Mouse (Mus musculus) heart, embryonic 16.5 days (tissue): Measurements from ENCODE around the gene Asic2. TPM values are rescaled to one million over a fixed set of nuclear protein-coding genes. Genes with fewer than 3 reads are reported as not detected.
"Not testable (repeated sequence)": the region's sequence is repeated elsewhere in the genome, so short reads cannot be mapped to it uniquely, and the experiment has no call there.

Source experiments
- ATAC-seq: fragments of 200-750 bp; cut with Nextera tagmentation; replicated peaks from 2 replicates; pipeline ENCODE4 v1.8.0; 2017; ENCODE audit warnings: moderate number of reproducible peaks; ENCODE audit not compliant: insufficient read depth, low FRiP score; ENCODE audit errors: extremely low read depth
- H3K27ac ChIP-seq: fragments of 300-500 bp; sonication (generic); 2 replicates; pipeline ENCODE4 v1.5.1; 2014; ENCODE audit warnings: mild to moderate bottlenecking, low read length, control low read depth, moderate library complexity
- H3K27me3 ChIP-seq: fragments of 300-500 bp; sonication (generic); 2 replicates; pipeline ENCODE4 v1.6.1; 2014; ENCODE audit warnings: low read length, mixed read lengths; ENCODE audit not compliant: control insufficient read depth, insufficient read depth
- H3K36me3 ChIP-seq: fragments of 300-500 bp; sonication (generic); 2 replicates; pipeline ENCODE4 v1.6.1; 2014; ENCODE audit not compliant: control insufficient read depth, insufficient read depth
- H3K4me1 ChIP-seq: fragments of 300-500 bp; sonication (generic); 2 replicates; pipeline ENCODE4 v1.6.1; 2014; ENCODE audit warnings: low read length, mixed read lengths; ENCODE audit not compliant: control insufficient read depth, insufficient read depth
- H3K4me2 ChIP-seq: fragments of 300-500 bp; sonication (generic); 2 replicates; pipeline ENCODE4 v1.6.1; 2014; ENCODE audit warnings: low read depth, mild to moderate bottlenecking, control low read depth, low read length
- H3K4me3 ChIP-seq: fragments of 300-500 bp; sonication (generic); 2 replicates; pipeline ENCODE4 v1.5.1; 2014; ENCODE audit warnings: mild to moderate bottlenecking, control low read depth, low read length
- H3K9ac ChIP-seq: fragments of 300-500 bp; sonication (generic); 2 replicates; pipeline ENCODE4 v1.6.1; 2014; ENCODE audit warnings: low read length, control low read depth
- H3K9me3 ChIP-seq: fragments of 300-500 bp; sonication (generic); replicated peaks from 2 replicates; pipeline ENCODE4 v1.6.1; 2016; ENCODE audit warnings: low read length; ENCODE audit not compliant: control insufficient read depth
- WGBS: fragments of 180-500 bp; shearing (Covaris S2); extraction: QIAGEN DNeasy Blood & Tissue Kit; methylation state at CpG from one replicate; pipeline ENCODE4 v1.1.7; 2014; 5-methylcytosine and 5-hydroxymethylcytosine counted together
- polyA plus RNA-seq: library from polyadenylated mRNA; unstranded; fragments of >200 nt; fragmentation: Nextera tagmentation; extraction: Ambion mirVana; gene quantifications from 2 replicates; pipeline ENCODE4 v1.2.1, GENCODE M21; 2015

Asic2 gene
- polyA plus RNA-seq, 1 experiment from 2014 or later = not detected

DNA sequence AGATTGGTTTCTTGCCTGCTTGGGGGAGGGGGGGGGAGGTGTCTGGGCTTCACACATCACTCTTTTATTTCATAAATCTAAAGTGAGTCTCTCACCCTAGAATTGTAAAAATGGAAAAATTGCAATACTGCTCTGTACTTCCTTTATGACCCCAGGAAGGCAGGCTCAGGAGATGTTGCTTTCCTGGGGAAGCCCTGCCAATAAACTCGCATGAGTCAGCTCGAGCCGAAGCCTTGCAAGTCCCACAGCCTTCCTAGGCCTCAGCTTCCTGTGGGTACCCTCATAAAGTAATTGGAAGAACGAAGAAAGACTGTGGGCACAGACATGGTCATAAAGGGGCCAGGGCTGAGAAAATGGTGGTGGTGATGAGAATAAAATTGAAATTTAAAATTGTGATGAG, 607.2 kb downstream of the Asic2 start:
- no peak overlapping the region for H3K9ac ChIP-seq
- no peak for ATAC-seq
- WGBS = 56% methylated on average over 4 of the region's 4 CpGs
- no peak overlapping the region for H3K4me2 ChIP-seq
- no peak overlapping the region for H3K4me3 ChIP-seq
- H3K27me3 ChIP-seq = no peaks in the 10 kb centered on the region
- H3K36me3 ChIP-seq = no peaks in the 10 kb centered on the region
- no peak overlapping the region for H3K27ac ChIP-seq
- no peaks in the 10 kb centered on the region; the same call in 1 of the 2 replicates for H3K4me1 ChIP-seq
- peaks cover 6% of the 10 kb centered on the region; the same call in 1 of the 2 replicates for H3K9me3 ChIP-seq

GRCm38 (mm10) chr11:81350498-81350897, 617.8 kb downstream of the Asic2 start:
- not testable (repeated sequence) for H3K27me3 ChIP-seq, ATAC-seq, H3K9ac ChIP-seq, H3K9me3 ChIP-seq, H3K27ac ChIP-seq, H3K4me1 ChIP-seq, H3K4me3 ChIP-seq, H3K4me2 ChIP-seq, H3K36me3 ChIP-seq
- WGBS = 68% methylated on average over 3 of the region's 6 CpGs

DNA sequence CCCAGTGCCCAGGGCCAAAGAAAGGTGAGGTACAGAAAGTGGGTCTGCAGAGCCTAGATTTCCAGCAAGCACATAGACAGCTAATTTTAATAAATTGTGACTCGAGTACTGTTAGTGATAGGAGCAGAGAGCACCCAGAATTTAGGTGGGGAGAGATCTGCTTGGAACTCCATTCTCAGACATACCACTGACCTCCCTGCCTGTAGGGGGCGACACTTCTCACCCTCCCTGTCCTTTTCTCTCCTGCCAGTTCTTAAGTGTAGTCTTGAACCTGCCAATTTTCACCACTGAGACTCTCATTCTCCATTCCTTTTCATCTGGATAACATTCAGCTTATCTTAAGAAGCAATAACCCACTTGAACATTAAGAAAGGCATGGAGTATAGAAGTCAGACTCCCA, 636.3 kb downstream of the Asic2 start:
- no peak for ATAC-seq
- H3K27ac ChIP-seq = no peak overlapping the region
- WGBS = 77% methylated on average over 2 of the region's 2 CpGs
- no peak overlapping the region for H3K9ac ChIP-seq
- no peaks in the 10 kb centered on the region for H3K36me3 ChIP-seq
- H3K9me3 ChIP-seq = no peaks in the 10 kb centered on the region
- no peak overlapping the region for H3K4me2 ChIP-seq
- H3K27me3 ChIP-seq = no peaks in the 10 kb centered on the region
- no peak overlapping the region for H3K4me3 ChIP-seq
- H3K4me1 ChIP-seq = no peaks in the 10 kb centered on the region

GRCm38 (mm10) chr11:81330982-81331381, 637.3 kb downstream of the Asic2 start:
- no peak overlapping the region for H3K4me2 ChIP-seq
- no peaks in the 10 kb centered on the region for H3K36me3 ChIP-seq
- H3K9ac ChIP-seq = no peak overlapping the region
- H3K27ac ChIP-seq = no peak overlapping the region
- H3K27me3 ChIP-seq = no peaks in the 10 kb centered on the region
- ATAC-seq = no peak
- 73% methylated on average over 3 of the region's 3 CpGs for WGBS
- no peak overlapping the region for H3K4me3 ChIP-seq
- no peaks in the 10 kb centered on the region for H3K4me1 ChIP-seq
- H3K9me3 ChIP-seq = no peaks in the 10 kb centered on the region

DNA sequence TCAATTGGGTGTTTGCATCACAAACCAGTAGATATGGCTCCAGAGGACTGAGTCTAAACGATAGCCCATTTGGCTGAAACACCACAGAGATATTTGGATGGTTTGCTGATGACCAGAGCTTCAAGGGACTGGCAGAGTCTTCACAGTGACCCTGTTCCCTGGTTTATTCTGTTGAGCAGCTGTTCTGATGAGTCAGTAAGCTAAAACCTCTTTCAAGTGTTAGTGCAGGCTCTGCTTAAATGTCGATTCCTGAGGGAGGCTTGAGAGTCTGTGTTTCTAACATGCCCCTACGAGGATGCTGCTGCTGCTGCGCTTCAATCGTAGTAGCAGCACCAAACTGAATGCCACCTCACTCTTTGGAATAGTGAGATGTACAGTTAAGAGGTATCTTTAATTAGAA, 640.2 kb downstream of the Asic2 start:
- Histone ChIP-seq H3K9me3 (no peaks in the 10 kb centered on the region), H3K4me3 (no peak overlapping the region), H3K4me2 (no peak overlapping the region), H3K27ac (no peak overlapping the region), H3K36me3 (no peaks in the 10 kb centered on the region), H3K27me3 (no peaks in the 10 kb centered on the region), H3K4me1 (no peaks in the 10 kb centered on the region), H3K9ac (no peak overlapping the region)
- ATAC-seq = no peak
- 76% methylated on average over 5 of the region's 5 CpGs for WGBS

DNA sequence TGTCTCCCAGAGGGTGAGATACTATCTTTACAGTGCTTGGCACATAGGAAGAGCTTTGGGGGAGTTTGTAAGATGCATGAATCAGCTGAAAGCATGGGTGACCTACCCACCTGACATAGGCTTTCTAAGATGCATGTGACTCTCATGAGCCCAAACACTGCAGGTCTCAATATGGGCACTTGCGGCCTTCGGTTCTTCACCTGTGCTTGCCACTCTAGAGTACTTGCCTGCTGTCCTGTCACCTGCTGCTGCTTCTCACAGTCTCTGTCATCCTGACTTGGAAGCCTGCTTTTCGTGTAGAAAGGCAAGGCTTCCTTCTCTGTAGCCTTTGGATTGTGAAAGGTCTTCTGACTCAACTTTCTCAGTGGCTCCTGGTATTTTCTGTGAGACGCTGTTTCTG, 645.1 kb downstream of the Asic2 start:
- no peaks in the 10 kb centered on the region for H3K27me3 ChIP-seq
- no peak overlapping the region for H3K4me2 ChIP-seq
- ATAC-seq = no peak
- H3K9me3 ChIP-seq = no peaks in the 10 kb centered on the region
- H3K4me3 ChIP-seq = no peak overlapping the region
- no peak overlapping the region for H3K9ac ChIP-seq
- 79% methylated on average over 4 of the region's 4 CpGs for WGBS
- H3K4me1 ChIP-seq = no peaks in the 10 kb centered on the region
- H3K36me3 ChIP-seq = no peaks in the 10 kb centered on the region
- no peak overlapping the region for H3K27ac ChIP-seq

DNA sequence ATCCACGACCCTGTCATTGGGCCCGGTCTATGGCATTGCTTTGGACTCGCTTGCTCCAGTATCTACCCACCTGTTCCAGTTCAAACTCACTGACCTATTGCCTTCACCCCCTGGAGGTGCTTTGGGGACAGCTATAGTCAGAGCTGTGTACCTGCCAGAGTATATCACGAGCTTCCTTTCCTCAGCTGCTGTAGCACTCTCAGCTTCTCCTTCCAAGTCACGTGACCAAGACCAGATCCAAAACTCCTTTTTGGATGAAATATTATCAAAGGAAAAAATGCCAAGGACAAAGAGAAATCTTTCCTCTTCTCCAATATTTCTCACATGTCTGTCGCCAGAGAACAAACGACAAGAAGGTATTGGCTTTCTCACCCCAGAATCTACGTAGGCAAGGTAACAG, 645.8 kb downstream of the Asic2 start:
- Histone ChIP-seq H3K27me3 (no peaks in the 10 kb centered on the region), H3K9me3 (no peaks in the 10 kb centered on the region), H3K27ac (no peak overlapping the region), H3K9ac (no peak overlapping the region), H3K4me1 (no peaks in the 10 kb centered on the region), H3K4me3 (no peak overlapping the region), H3K36me3 (no peaks in the 10 kb centered on the region), H3K4me2 (no peak overlapping the region)
- 85% methylated on average over 8 of the region's 8 CpGs for WGBS
- no peak for ATAC-seq

DNA sequence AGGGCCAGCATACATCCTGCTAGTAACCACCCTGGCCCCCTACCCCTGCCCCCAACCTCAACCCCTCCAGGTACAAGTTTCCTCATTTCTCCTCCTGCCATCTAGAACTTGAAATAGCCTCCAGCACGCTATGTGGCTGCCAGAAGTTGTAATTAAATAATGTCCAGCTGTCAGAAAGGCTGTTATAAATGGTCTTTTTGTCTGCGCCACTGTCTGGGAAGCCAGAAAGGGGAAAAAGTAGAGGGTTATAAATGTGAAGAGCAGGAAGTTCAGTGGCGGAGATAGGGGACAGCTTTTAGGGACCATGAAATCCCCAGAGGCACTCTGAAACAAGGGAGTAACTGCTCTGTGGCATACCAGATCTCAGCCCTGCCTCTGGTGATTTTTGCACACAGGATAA, 678.2 kb downstream of the Asic2 start:
- Histone ChIP-seq H3K9ac (no peak overlapping the region), H3K27me3 (no peaks in the 10 kb centered on the region), H3K27ac (no peak overlapping the region), H3K4me2 (no peak overlapping the region), H3K9me3 (no peaks in the 10 kb centered on the region), H3K36me3 (no peaks in the 10 kb centered on the region), H3K4me3 (no peak overlapping the region), H3K4me1 (no peaks in the 10 kb centered on the region)
- no peak for ATAC-seq
- WGBS = 52% methylated on average over 3 of the region's 3 CpGs

- H3K36me3 ChIP-seq = no peaks in the 10 kb centered on the region
- no peak overlapping the region for H3K27ac ChIP-seq
- H3K4me1 ChIP-seq = no peaks in the 10 kb centered on the region
- no peak for ATAC-seq
- no peak overlapping the region for H3K9ac ChIP-seq
- 42% methylated on average over 6 of the region's 6 CpGs for WGBS
- no peak overlapping the region for H3K4me3 ChIP-seq
- no peaks in the 10 kb centered on the region for H3K9me3 ChIP-seq
- H3K27me3 ChIP-seq = no peaks in the 10 kb centered on the region
- no peak overlapping the region for H3K4me2 ChIP-seq
Observed at GRCm38 (mm10) chr11:81283185-81283584, 685.1 kb downstream of the Asic2 start.

DNA sequence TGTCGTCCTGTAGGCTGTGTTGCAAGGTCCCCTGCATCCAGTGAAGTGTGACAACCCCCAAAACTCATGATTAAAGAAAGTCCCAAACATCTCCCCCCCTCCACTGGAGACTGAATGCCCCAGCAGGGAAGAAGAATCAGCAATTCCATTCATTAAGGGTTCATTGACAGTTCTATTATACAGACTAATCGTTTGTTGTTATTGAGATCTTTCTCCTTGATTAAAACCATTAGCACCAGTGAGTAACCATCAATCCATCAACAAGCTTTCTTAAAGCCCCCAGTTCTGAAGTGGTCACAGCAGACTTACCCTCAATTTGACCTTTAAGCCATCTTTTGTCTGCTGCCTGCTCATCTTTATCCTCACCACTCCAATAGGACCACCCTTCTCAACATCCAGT, 688.2 kb downstream of the Asic2 start:
- WGBS = 19% methylated on average over 2 of the region's 2 CpGs
- Histone ChIP-seq H3K36me3 (no peaks in the 10 kb centered on the region), H3K27me3 (no peaks in the 10 kb centered on the region), H3K4me1 (no peaks in the 10 kb centered on the region), H3K27ac (no peak overlapping the region), H3K9me3 (no peaks in the 10 kb centered on the region), H3K4me2 (no peak overlapping the region), H3K4me3 (no peak overlapping the region), H3K9ac (no peak overlapping the region)
- ATAC-seq = no peak
